Mouse (Mus musculus) C2C12 (cell line): ENCODE data around the gene Kcnf1.

Source experiments
- CEBPB ChIP-seq: IDR thresholded peaks from one replicate; pipeline ENCODE4 v1.6.1; 2011; ENCODE audit warnings: low read depth, mild to moderate bottlenecking, control low read depth, moderate library complexity
- CTCF ChIP-seq: IDR thresholded peaks from one replicate; pipeline ENCODE4 v1.5.1; 2011; ENCODE audit not compliant: control insufficient read depth, insufficient read depth, insufficient read length
- MAX ChIP-seq: IDR thresholded peaks from one replicate; pipeline ENCODE4 v1.6.1; 2011; ENCODE audit warnings: mild to moderate bottlenecking, control low read depth
- MYOG ChIP-seq: IDR thresholded peaks from one replicate; pipeline ENCODE4 v1.6.1; 2011; ENCODE audit not compliant: control insufficient read depth, insufficient read length; ENCODE audit errors: extremely low read depth
- USF1 ChIP-seq: IDR thresholded peaks from one replicate; pipeline ENCODE4 v1.6.1; 2011; ENCODE audit warnings: low read depth, mild to moderate bottlenecking, control low read depth, moderate library complexity

DNA sequence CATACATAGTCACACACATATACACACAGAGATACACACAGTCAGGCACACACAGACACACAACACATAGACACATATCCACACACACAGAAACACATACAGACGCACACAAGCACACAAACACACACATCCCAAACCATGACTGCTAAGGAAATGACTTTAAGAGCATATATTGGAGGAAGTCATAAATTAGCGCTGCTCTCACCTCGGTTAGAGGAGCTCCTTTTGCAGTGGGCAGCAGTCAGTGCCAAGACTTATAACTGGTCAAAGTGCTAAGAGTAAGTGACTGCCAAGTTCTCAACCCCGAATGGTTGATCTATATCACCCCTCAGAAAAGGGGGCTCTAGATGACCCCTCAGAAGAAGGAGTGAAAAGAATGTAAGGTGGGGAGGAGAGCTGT is 42.4 kb upstream of the Kcnf1 start:
- TF ChIP-seq CTCF = no peak
- TF ChIP-seq MAX = no peak
- no peak for TF ChIP-seq USF1
- TF ChIP-seq MYOG = no peak
- no peak for TF ChIP-seq CEBPB
